ENCODE assay signal across 17 mouse cellular contexts in genomic region chr11:51921355-51922125, GRCm38 (mm10). TPM values are rescaled to one million over a fixed set of nuclear protein-coding genes. Genes with fewer than 3 reads are reported as not detected.
DNase-seq lines count a peak whose midpoint lies in the region; ATAC-seq and TF ChIP-seq lines count a peak whose summit lies in the region.
"Had no signal": no experiment of that assay in that cellular context is flagged by ENCODE, and none has a peak within 500 bp of the region (broad histone marks: within the 10 kb centered on the region; RNA-seq: fewer than 3 reads in every experiment).

No protein-coding gene starts in this region.

- in situ Hi-C loops in CH12.LX (cut with MboI; ENCODE audit: low pct_ligation_motif_present, low pct_unique_long_range_greater_than_20kb, low sequenced_read_pairs): no loop called here

- H3K27ac ChIP-seq in kidney, embryonic 16.5 days (ENCODE audit: low read length): 0 out of 2 replicates have a peak overlapping the region, but pooled peaks have one; percentile 10
- no peak overlapping the region for H3K27ac ChIP-seq in kidney, embryonic 15.5 days
- H3K27ac ChIP-seq in CH12.LX (ENCODE audit: insufficient read depth, low read depth): no peak overlapping the region
- peak overlapping the region; percentile 63 for H3K27ac ChIP-seq in brown adipose tissue, adult 24 weeks (replicated peaks; ENCODE audit: low read depth, low read length)
- H3K27ac ChIP-seq in macrophage: peak overlapping the region; percentile 99
- H3K27ac ChIP-seq: embryonic facial prominence, embryonic 15.5 days; limb, embryonic 12.5 days; neural tube, embryonic 13.5 days had no signal

- TF ChIP-seq POLR2A in CH12.LX (IDR thresholded peaks at IDR 0.05; ENCODE audit: low read depth, low read length): no peak

- dilution Hi-C loops in CH12.LX (cut with MboI; ENCODE audit: extremely low pct_ligation_motif_present, extremely low pct_unique_long_range_greater_than_20kb, low sequenced_read_pairs): no loop called here

- no peak for TF ChIP-seq EP300 in CH12.LX (IDR thresholded peaks at IDR 0.05; ENCODE audit: low read length)

- DNase-seq in CH12.LX (ENCODE audit: extremely low read depth): no peak
- no peak for DNase-seq in spleen, adult 18-20 months
- no peak for DNase-seq in cerebellum, adult 9-11 months
- DNase-seq: adrenal gland, adult 2 months; cerebellum, adult 11 months; heart, postnatal 36 days; midbrain, embryonic 14.5 days; right cerebral cortex, adult 18-20 months had no signal

- no peaks in the 10 kb centered on the region for H3K79me2 ChIP-seq in CH12.LX (replicated peaks; ENCODE audit: control insufficient read depth, extremely low read depth, insufficient read depth, poor library complexity, severe bottlenecking)
- H3K79me2 ChIP-seq in macrophage (ENCODE audit: inconsistent target): no peaks in the 10 kb centered on the region

- peaks cover 14% of the 10 kb centered on the region for H3K9me3 ChIP-seq in kidney, embryonic 16.5 days (ENCODE audit: low read length)
- H3K9me3 ChIP-seq in kidney, embryonic 15.5 days (replicated peaks): no peaks in the 10 kb centered on the region
- peaks cover 11% of the 10 kb centered on the region for H3K9me3 ChIP-seq in CH12.LX (replicated peaks; ENCODE audit: low read length)
- H3K9me3 ChIP-seq: embryonic facial prominence, embryonic 15.5 days; neural tube, embryonic 13.5 days had no signal

- H3K36me3 ChIP-seq in kidney, embryonic 16.5 days (ENCODE audit: insufficient read depth, low read length): no peaks in the 10 kb centered on the region
- no peaks in the 10 kb centered on the region for H3K36me3 ChIP-seq in kidney, embryonic 15.5 days
- no peaks in the 10 kb centered on the region for H3K36me3 ChIP-seq in CH12.LX (replicated peaks in 1 of 2; ENCODE audit: control insufficient read depth in 1 of 2, insufficient read depth in 1 of 2, low read length in 1 of 2)
- H3K36me3 ChIP-seq in macrophage (ENCODE audit: inconsistent target): no peaks in the 10 kb centered on the region
- H3K36me3 ChIP-seq: embryonic facial prominence, embryonic 15.5 days; limb, embryonic 12.5 days; neural tube, embryonic 13.5 days had no signal

- TF ChIP-seq RAD21 in CH12.LX (IDR thresholded peaks at IDR 0.05; ENCODE audit: low read depth, low read length): no peak

- no peak for ATAC-seq in kidney, embryonic 16.5 days (ENCODE audit: low FRiP score, low TSS enrichment)
- ATAC-seq in kidney, embryonic 15.5 days (replicated peaks; ENCODE audit: low FRiP score): no peak
- ATAC-seq: forebrain, embryonic 16.5 days had no signal

- H3K4me1 ChIP-seq in kidney, embryonic 16.5 days (ENCODE audit: insufficient read depth, low read length): peaks cover 11% of the 10 kb centered on the region
- peaks cover 14% of the 10 kb centered on the region for H3K4me1 ChIP-seq in kidney, embryonic 15.5 days
- H3K4me1 ChIP-seq in CH12.LX (ENCODE audit: control insufficient read depth in 1 of 2, insufficient read depth in 2 of 2): peaks cover 17 to 23% of the 10 kb centered on the region in 2 experiments
- peaks cover 20% of the 10 kb centered on the region for H3K4me1 ChIP-seq in brown adipose tissue, adult 24 weeks (ENCODE audit: control insufficient read depth, insufficient read depth, insufficient read length, low read length)

- no peak overlapping the region for H3K9ac ChIP-seq in kidney, embryonic 16.5 days (replicated peaks; ENCODE audit: low read length)
- no peak overlapping the region for H3K9ac ChIP-seq in kidney, embryonic 15.5 days
- no peak overlapping the region for H3K9ac ChIP-seq in CH12.LX (ENCODE audit: insufficient read depth, low read depth)
- H3K9ac ChIP-seq: embryonic facial prominence, embryonic 15.5 days; limb, embryonic 12.5 days; neural tube, embryonic 13.5 days had no signal

- H3K4me2 ChIP-seq in kidney, embryonic 16.5 days (replicated peaks; ENCODE audit: low read depth, low read length): no peak overlapping the region
- H3K4me2 ChIP-seq in kidney, embryonic 15.5 days: no peak overlapping the region
- H3K4me2 ChIP-seq in CH12.LX (ENCODE audit: insufficient read depth, low read depth, poor library complexity, severe bottlenecking): no peak overlapping the region
- H3K4me2 ChIP-seq: embryonic facial prominence, embryonic 15.5 days; limb, embryonic 12.5 days; neural tube, embryonic 13.5 days had no signal

- no peaks in the 10 kb centered on the region for H3K27me3 ChIP-seq in kidney, embryonic 16.5 days (ENCODE audit: insufficient read depth, low read length)
- H3K27me3 ChIP-seq in kidney, embryonic 15.5 days: no peaks in the 10 kb centered on the region
- H3K27me3 ChIP-seq in CH12.LX (replicated peaks): peaks cover 1% of the 10 kb centered on the region
- H3K27me3 ChIP-seq: embryonic facial prominence, embryonic 15.5 days; limb, embryonic 12.5 days; neural tube, embryonic 13.5 days; Patski had no signal

- no peak for TF ChIP-seq CTCF in CH12.LX (conservative IDR thresholded peaks at IDR 0.05 in 1 of 2, IDR thresholded peaks at IDR 0.05 in 1 of 2; ENCODE audit: low read depth in 2 of 2, low read length in 2 of 2)

- WGBS in kidney, embryonic 16.5 days: 62% methylated on average over 8 of the region's 8 CpGs
- WGBS in kidney, embryonic 15.5 days: 61% methylated on average over 8 of the region's 8 CpGs
- WGBS in macrophage (ENCODE audit: missing documents): 24% methylated on average over 8 of the region's 8 CpGs

- no peak overlapping the region for H3K4me3 ChIP-seq in kidney, embryonic 16.5 days (ENCODE audit: low read length)
- H3K4me3 ChIP-seq in kidney, embryonic 15.5 days (replicated peaks): no peak overlapping the region
- H3K4me3 ChIP-seq in CH12.LX (replicated peaks in 1 of 3; ENCODE audit: low read depth in 2 of 3, low read length in 2 of 3, poor library complexity in 1 of 3): no peak overlapping the region
- H3K4me3 ChIP-seq in brown adipose tissue, adult 24 weeks (ENCODE audit: insufficient read depth, low read depth, low read length): no peak overlapping the region
- H3K4me3 ChIP-seq in macrophage (ENCODE audit: inconsistent target): no peak overlapping the region
- H3K4me3 ChIP-seq: embryonic facial prominence, embryonic 15.5 days; limb, embryonic 12.5 days; neural tube, embryonic 13.5 days had no signal

TF ChIP-seq in CH12.LX, 34 proteins besides CTCF, POLR2A, EP300 and RAD21:
- TF ChIP-seq MEF2A (IDR thresholded peaks at IDR 0.05; ENCODE audit: borderline replicate concordance, low read depth, low read length) (peak; percentile 60; the same call in 1 of the 2 replicates), JUND (conservative IDR thresholded peaks at IDR 0.05; ENCODE audit: low read depth, low read length) (no peak)

RNA-seq across cellular contexts. Expression of gene Cdkn2aipnl, which starts 45.9 kb away (rescaled TPM):
- polyA plus RNA-seq in kidney, embryonic 16.5 days (2015; fragmentation: Nextera tagmentation; extraction: Ambion mirVana): 95.5 and 99.8 TPM in 2 replicates
- 95.7 and 96.9 TPM in 2 replicates for polyA plus RNA-seq in kidney, embryonic 15.5 days (2015; fragmentation: Nextera tagmentation; extraction: Ambion mirVana)
- total RNA-seq in CH12.LX (2012; rRNA removed) (170 and 172 TPM in 2 replicates), CH12.LX (2014; rRNA removed) (256 and 271 TPM in 2 replicates)
- polyA plus RNA-seq in CH12.LX (2012; ENCODE audit: insufficient read length, low read depth) (200 and 219 TPM in 2 replicates), macrophage (2018) (23.7 to 60.3 TPM (median 39.3 TPM) in 3 replicates)
- 11.1 and 11.7 TPM in 2 replicates for polyA plus RNA-seq in brown adipose tissue, adult 24 weeks (2012; ENCODE audit: insufficient read depth, insufficient read length, missing spikeins)
- total RNA-seq in macrophage (2018; cell fraction: chromatin; rRNA removed): 1 to 10 TPM in 22 of 26 experiments, under 1 TPM in 4; 0.71 to 8.7 (median 3.0) TPM
- 10 to 100 TPM; 17.1 to 39.7 (median 31.0) TPM for total RNA-seq in macrophage (2018; cell fraction: cytosol; rRNA removed)
- 10 to 100 TPM in 11 of 26 experiments, 1 to 10 TPM in 15; 2.3 to 23.6 (median 9.0) TPM for total RNA-seq in macrophage (2018; cell fraction: nucleus; rRNA removed)

Comparison
In these comparisons a context has a peak if more than half of its experiments do, and no peak if none do; other contexts are left out.
1. H3K27ac ChIP-seq: peak in kidney, embryonic 16.5 days (single experiment), brown adipose tissue, adult 24 weeks (single experiment) and macrophage (single experiment); none in kidney, embryonic 15.5 days (single experiment) and CH12.LX (single experiment).